Mouse (Mus musculus): ENCODE measurements around the gene Uimc1. TPM values are rescaled to one million over a fixed set of nuclear protein-coding genes. Genes with fewer than 3 reads are reported as not detected.

Gene Uimc1
- total and polyA plus RNA-seq, 3 experiments = 20.7 to 177 (median 44.5) TPM

DNA sequence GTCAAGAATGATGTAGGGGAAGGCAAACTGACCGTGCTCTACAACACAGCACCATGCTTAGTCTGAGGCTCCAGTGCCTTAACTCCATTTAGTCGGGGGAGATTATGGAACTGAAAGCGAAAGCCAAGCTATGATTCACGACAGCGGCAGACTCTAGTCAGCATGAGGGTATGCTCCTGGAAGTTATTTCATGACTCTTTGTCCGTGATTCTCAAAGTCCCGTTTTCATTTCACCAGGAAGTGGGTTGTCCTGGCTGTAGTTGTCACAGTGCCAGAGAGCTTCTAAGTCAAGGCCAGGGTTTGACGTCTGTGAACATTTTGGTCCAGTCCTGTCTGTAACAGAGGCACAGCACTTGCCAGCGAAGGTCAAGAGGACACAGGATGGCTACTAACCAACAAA is 77.4 kb downstream of the Uimc1 start:
- TF ChIP-seq MAX (IDR thresholded peaks at IDR 0.05; ENCODE audit: low read length) = peak; percentile 37; the same call in 1 of the 2 replicates
- TF ChIP-seq TCF12 (IDR thresholded peaks at IDR 0.05; ENCODE audit: low read depth, low read length) = 0 out of 2 replicates have a peak, but pooled peaks have one; percentile 17
- TF ChIP-seq BHLHE40 (IDR thresholded peaks at IDR 0.05; ENCODE audit: low read depth, low read length) = peak; percentile 21; the same call in 1 of the 2 replicates
- TF ChIP-seq SIN3A (IDR thresholded peaks at IDR 0.05; ENCODE audit: low read length) = no peak
- TF ChIP-seq MAZ (IDR thresholded peaks at IDR 0.05; ENCODE audit: low read depth, low read length) = no peak
- TF ChIP-seq ZKSCAN1 (IDR thresholded peaks at IDR 0.05; ENCODE audit: borderline replicate concordance, low read depth, low read length) = no peak
- TF ChIP-seq NELFE (IDR thresholded peaks at IDR 0.05; ENCODE audit: low read depth, low read length) = 0 out of 2 replicates have a peak, but pooled peaks have one; percentile 23
- TF ChIP-seq EP300 (IDR thresholded peaks at IDR 0.05; ENCODE audit: low read length) = peak; percentile 63
- TF ChIP-seq PAX5 (IDR thresholded peaks at IDR 0.05; ENCODE audit: low read length) = no peak
- TF ChIP-seq IRF4 (IDR thresholded peaks at IDR 0.05; ENCODE audit: low read depth, low read length) = peak; percentile 85
- no peak for TF ChIP-seq JUN (IDR thresholded peaks at IDR 0.05; ENCODE audit: insufficient read depth, low read depth, low read length)
- no peak for TF ChIP-seq CHD1 (IDR thresholded peaks at IDR 0.05; ENCODE audit: low read depth, low read length)
- peak; percentile 42; the same call in 1 of the 2 replicates for TF ChIP-seq MYC (IDR thresholded peaks at IDR 0.05; ENCODE audit: low read depth, low read length)
- no peak for TF ChIP-seq ZNF384 (IDR thresholded peaks at IDR 0.05; ENCODE audit: low read depth, low read length)
- peak; percentile 60 for TF ChIP-seq ETS1 (conservative IDR thresholded peaks at IDR 0.05; ENCODE audit: low read depth, low read length)
- peak; percentile 63 for DNase-seq (ENCODE audit: extremely low read depth)
- Histone ChIP-seq H3K4me3 (replicated peaks in 1 of 3; ENCODE audit: low read depth in 2 of 3, low read length in 2 of 3, poor library complexity in 1 of 3) (peak overlapping the region; percentile 12 to 33 (median 24)), H3K27me3 (replicated peaks) (no peaks in the 10 kb centered on the region), H3K27ac (ENCODE audit: insufficient read depth, low read depth) (no peak overlapping the region), H3K4me2 (ENCODE audit: insufficient read depth, low read depth, poor library complexity, severe bottlenecking) (peak overlapping the region; percentile 52), H3K4me1 (ENCODE audit: control insufficient read depth in 1 of 2, insufficient read depth in 2 of 2) (peaks cover 15 to 31% of the 10 kb centered on the region in 2 experiments), H3K36me3 (replicated peaks in 1 of 2; ENCODE audit: control insufficient read depth in 1 of 2, insufficient read depth in 1 of 2, low read length in 1 of 2) (peaks cover 2 to 13% of the 10 kb centered on the region in 2 experiments), H3K9ac (ENCODE audit: insufficient read depth, low read depth) (peak overlapping the region; percentile 39), H3K9me3 (replicated peaks; ENCODE audit: low read length) (no peaks in the 10 kb centered on the region), H3K79me2 (replicated peaks; ENCODE audit: control insufficient read depth, extremely low read depth, insufficient read depth, poor library complexity, severe bottlenecking) (no peaks in the 10 kb centered on the region)
- in situ Hi-C loops (cut with MboI; ENCODE audit: low pct_ligation_motif_present, low pct_unique_long_range_greater_than_20kb, low sequenced_read_pairs) (no loop called here), dilution Hi-C loops (cut with MboI; ENCODE audit: extremely low pct_ligation_motif_present, extremely low pct_unique_long_range_greater_than_20kb, low sequenced_read_pairs) (no loop called here)

DNA sequence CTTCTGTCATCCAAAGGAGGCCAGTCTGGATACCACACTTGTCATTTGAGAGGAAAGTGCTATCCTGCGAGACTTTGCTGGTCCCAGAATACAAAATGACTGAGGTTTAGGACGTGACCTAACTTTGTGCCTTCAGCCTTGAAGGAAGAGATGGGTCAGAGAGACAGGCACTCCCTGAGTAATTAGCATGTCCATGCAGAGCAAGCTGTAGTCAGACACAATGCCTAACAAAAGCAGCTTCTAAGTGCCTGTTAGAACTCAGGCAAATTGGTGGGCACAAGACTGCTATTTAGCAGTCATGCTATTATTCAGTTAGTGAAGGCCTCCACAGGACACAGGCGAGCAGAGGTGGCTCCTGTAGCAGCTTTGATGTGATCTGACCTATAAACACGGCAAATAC is 77.8 kb downstream of the Uimc1 start:
- dilution Hi-C loops (cut with MboI; ENCODE audit: extremely low pct_ligation_motif_present, extremely low pct_unique_long_range_greater_than_20kb, low sequenced_read_pairs) (no loop called here), in situ Hi-C loops (cut with MboI; ENCODE audit: low pct_ligation_motif_present, low pct_unique_long_range_greater_than_20kb, low sequenced_read_pairs) (no loop called here)
- TF ChIP-seq POLR2A (IDR thresholded peaks at IDR 0.05; ENCODE audit: low read depth, low read length) (no peak), SMC3 (IDR thresholded peaks at IDR 0.05; ENCODE audit: low read depth, low read length) (no peak), GABPA (IDR thresholded peaks at IDR 0.05; ENCODE audit: insufficient replicate concordance, low read depth, low read length) (no peak)
- no peak for DNase-seq (ENCODE audit: extremely low read depth)
- H3K27ac ChIP-seq (ENCODE audit: insufficient read depth, low read depth) = no peak overlapping the region
- H3K9me3 ChIP-seq (replicated peaks; ENCODE audit: low read length) = no peaks in the 10 kb centered on the region
- H3K9ac ChIP-seq (ENCODE audit: insufficient read depth, low read depth) = peak overlapping the region; percentile 39; the same call in 1 of the 2 replicates
- no peaks in the 10 kb centered on the region for H3K27me3 ChIP-seq (replicated peaks)
- H3K4me3 ChIP-seq (replicated peaks in 1 of 3; ENCODE audit: low read depth in 2 of 3, low read length in 2 of 3, poor library complexity in 1 of 3) = peak overlapping the region in 2 of 3 experiments; percentile 24 to 33
- peak overlapping the region; percentile 52; the same call in 1 of the 2 replicates for H3K4me2 ChIP-seq (ENCODE audit: insufficient read depth, low read depth, poor library complexity, severe bottlenecking)
- H3K36me3 ChIP-seq (replicated peaks in 1 of 2; ENCODE audit: control insufficient read depth in 1 of 2, insufficient read depth in 1 of 2, low read length in 1 of 2) = peaks cover 2 to 11% of the 10 kb centered on the region in 2 experiments
- peaks cover 15 to 31% of the 10 kb centered on the region in 2 experiments for H3K4me1 ChIP-seq (ENCODE audit: control insufficient read depth in 1 of 2, insufficient read depth in 2 of 2)
- no peaks in the 10 kb centered on the region for H3K79me2 ChIP-seq (replicated peaks; ENCODE audit: control insufficient read depth, extremely low read depth, insufficient read depth, poor library complexity, severe bottlenecking)

Measured in CH12.LX (cell line).